Mouse (Mus musculus) megakaryocyte, embryonic 14.5 days (primary cell): Measurements from ENCODE around the gene Rbm5. TPM values are rescaled to one million over a fixed set of nuclear protein-coding genes. Genes with fewer than 3 reads are reported as not detected.

Experiments used
- H3K27me3 ChIP-seq: replicated peaks from 2 replicates; pipeline ENCODE3; 2012; ENCODE audit warnings: inconsistent platforms
- H3K36me3 ChIP-seq: replicated peaks from 2 replicates; pipeline ENCODE3; 2012; ENCODE audit warnings: low read length, inconsistent platforms, mixed read lengths
- H3K4me1 ChIP-seq: 2 replicates; pipeline ENCODE4 v1.6.1; 2012; ENCODE audit warnings: inconsistent platforms
- H3K4me3 ChIP-seq: replicated peaks from 2 replicates; pipeline ENCODE3; 2012; ENCODE audit warnings: moderate library complexity, mild to moderate bottlenecking, inconsistent platforms
- H3K9me3 ChIP-seq: 2 replicates; pipeline ENCODE4 v1.6.1; 2012; ENCODE audit warnings: inconsistent platforms
- FLI1 ChIP-seq: IDR thresholded peaks from 2 replicates; pipeline ENCODE4 v1.6.1; 2012; ENCODE audit warnings: low read length, inconsistent platforms, mixed read lengths
- GATA1 ChIP-seq: IDR thresholded peaks from 3 replicates; pipeline ENCODE4 v1.6.1; 2012; ENCODE audit warnings: mixed read lengths, low read length, inconsistent platforms, borderline replicate concordance
- polyA plus RNA-seq: library from polyadenylated mRNA; stranded (reverse); fragments of >175 nt; gene quantifications from 2 replicates; pipeline ENCODE4 v1.2.3, GENCODE M21; 2012; ENCODE audit warnings: low replicate concordance; ENCODE audit not compliant: insufficient read depth

Gene Rbm5
- polyA plus RNA-seq, 1 experiment: 7.6 TPM

DNA sequence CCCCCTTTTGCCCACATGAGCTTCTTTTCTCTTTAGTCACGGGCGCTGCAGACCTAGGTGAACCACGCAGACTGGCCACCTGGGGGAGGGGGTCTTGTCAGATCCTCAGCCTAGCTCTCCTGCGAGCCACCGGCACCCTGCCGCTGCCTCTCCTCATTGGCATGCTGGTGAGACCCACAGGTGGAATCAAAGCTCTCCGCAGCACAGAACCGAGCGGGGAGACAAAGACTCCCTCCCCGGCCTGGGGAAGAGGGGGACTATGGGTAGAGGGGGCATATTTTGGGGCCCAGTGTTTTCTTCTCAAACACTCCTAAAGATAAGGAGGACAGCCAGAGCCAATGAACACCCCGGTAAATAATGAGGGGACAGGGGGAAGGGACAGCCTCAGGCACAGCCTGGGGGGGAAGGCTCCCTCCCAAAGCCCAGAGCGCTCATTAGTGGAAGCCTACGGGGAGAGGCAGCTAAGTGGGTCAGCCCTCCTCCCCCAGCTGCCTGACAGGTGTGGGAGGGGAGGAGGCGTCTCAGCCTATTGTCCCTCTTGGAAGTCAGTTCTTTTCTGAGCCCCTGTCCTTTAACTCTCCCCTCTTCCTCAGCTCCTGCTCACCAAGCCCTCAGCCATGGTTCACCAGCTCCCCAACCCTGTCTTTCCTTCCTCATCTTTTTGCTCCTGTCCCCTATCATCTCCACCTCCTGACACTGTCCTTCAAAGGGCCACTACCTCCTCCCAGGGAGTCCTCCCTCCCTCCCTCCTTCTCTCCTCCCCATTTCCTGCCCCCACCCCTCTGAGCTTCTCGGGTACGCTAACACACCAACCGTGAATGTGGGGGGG, 35.2 kb downstream of the Rbm5 start:
- peaks cover 29% of the 10 kb centered on the region for H3K36me3 ChIP-seq
- no peaks in the 10 kb centered on the region for H3K9me3 ChIP-seq
- H3K27me3 ChIP-seq: peaks cover 46% of the 10 kb centered on the region
- H3K4me1 ChIP-seq: peaks cover 29% of the 10 kb centered on the region
- H3K4me3 ChIP-seq: peak overlapping the region; percentile 15
- no peak for TF ChIP-seq FLI1
- no peak for TF ChIP-seq GATA1

DNA sequence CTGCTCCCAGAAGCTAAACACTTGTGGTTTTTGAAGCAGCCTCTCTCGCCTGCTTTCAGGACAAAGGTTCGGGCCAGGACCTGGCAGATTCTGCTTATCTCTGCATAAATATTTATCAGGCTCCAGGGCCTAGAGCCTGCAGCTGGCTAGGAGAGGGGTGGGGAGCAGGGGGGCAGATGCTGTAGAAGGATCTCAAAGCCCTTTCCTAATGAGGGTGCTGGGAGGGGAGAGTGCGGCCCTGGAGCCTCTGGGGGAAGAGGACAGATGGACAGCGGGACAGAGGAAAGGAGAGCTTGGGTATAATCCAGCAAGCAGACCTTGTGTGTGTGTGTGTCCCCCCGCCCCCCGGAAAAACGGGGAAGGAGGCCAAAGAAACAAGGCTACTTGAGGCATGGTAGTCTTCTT, 36.2 kb downstream of the Rbm5 start:
- Histone ChIP-seq H3K27me3 (peaks cover 52% of the 10 kb centered on the region), H3K9me3 (no peaks in the 10 kb centered on the region), H3K36me3 (peaks cover 19% of the 10 kb centered on the region), H3K4me1 (peaks cover 33% of the 10 kb centered on the region), H3K4me3 (no peak overlapping the region)
- TF ChIP-seq FLI1 (no peak), GATA1 (no peak)

DNA sequence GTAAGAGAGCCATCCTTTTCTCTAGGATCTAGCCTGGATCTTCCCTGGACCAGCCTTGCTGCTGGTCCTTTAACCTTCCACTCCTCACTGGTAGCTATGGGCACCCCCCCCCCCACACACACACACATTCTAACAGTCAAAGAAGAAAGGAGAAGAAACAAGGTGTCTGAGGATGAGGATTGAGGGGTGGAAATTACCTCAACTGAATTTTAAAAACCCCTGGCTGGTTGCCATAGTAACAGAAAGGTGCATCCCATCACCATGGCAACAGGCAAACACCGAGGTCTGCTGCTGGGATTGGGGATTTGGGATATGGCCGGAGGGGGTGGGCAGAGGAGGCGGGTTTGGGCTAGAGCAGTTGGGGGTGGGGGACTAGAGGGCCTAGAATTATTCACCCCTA, 41.1 kb downstream of the Rbm5 start:
- peaks cover 43% of the 10 kb centered on the region for H3K4me1 ChIP-seq
- peaks cover 60% of the 10 kb centered on the region for H3K27me3 ChIP-seq
- no peak overlapping the region for H3K4me3 ChIP-seq
- no peaks in the 10 kb centered on the region for H3K9me3 ChIP-seq
- TF ChIP-seq GATA1: no peak
- TF ChIP-seq FLI1: no peak
- no peaks in the 10 kb centered on the region for H3K36me3 ChIP-seq

DNA sequence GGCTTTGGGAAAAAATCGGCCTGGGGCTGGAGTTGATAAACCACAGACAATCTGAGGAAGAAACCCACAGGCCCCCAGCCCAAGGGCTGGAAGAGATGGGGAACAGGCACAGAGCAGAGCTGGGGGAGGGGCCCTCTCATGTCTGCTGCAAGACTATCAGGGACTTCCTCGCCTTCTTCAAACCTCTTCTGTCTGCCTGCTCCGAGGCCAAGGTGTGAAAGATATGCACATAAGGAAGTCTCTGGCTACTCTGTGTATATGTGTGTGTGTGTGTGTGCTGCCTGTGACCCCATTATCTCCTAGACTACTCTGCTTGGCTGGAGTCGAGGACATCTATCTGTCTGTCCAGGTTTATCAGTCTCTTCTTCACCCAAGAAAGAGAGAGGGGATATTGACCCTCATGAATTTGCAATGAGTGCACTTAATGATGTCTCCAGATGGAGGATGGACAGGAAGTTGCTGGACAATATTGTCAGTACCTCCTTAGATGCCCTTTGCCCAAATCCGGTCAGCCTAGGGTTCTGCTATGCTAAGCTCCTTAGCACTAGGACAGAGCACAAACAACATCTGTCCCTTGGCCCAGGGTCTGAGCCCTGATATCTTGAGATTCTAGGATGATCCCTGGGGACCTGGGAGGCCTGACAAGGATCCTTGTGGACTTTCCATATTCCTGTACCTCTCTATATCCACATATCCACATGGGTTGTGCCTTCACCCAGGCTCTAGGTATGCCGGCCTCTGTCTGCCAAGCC, 41.7 kb downstream of the Rbm5 start:
- TF ChIP-seq GATA1 (no peak), FLI1 (no peak)
- H3K4me3 ChIP-seq: no peak overlapping the region
- H3K27me3 ChIP-seq: peaks cover 54% of the 10 kb centered on the region

DNA sequence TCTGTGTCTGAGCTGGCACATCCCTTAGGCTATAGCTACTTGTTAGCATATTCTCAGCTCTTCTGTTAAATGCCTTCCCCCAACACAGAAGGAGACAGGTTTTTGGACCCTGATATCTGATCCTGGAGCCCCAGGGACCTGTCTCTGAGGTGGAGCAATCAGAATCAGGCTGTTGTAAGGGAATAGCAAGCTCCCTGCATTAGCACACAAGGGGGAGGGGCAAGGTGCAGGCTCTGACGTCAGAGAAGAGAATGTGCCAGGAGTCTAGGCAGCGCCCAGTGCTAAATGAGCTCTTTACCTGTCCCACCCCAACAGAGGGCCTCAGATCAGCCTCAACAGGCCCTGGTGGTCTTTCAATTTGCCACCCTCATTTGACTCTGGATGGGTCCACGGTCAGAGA, 43.8 kb downstream of the Rbm5 start:
- no peak overlapping the region for H3K4me3 ChIP-seq
- H3K4me1 ChIP-seq: peaks cover 56% of the 10 kb centered on the region
- peaks cover 57% of the 10 kb centered on the region for H3K27me3 ChIP-seq
- TF ChIP-seq FLI1 (no peak), GATA1 (no peak)
- no peaks in the 10 kb centered on the region for H3K36me3 ChIP-seq
- H3K9me3 ChIP-seq: no peaks in the 10 kb centered on the region

More for the DNA sequence above, 41.7 kb downstream of the Rbm5 start:
- peaks cover 43% of the 10 kb centered on the region for H3K4me1 ChIP-seq
- no peaks in the 10 kb centered on the region for H3K36me3 ChIP-seq
- H3K9me3 ChIP-seq: no peaks in the 10 kb centered on the region

DNA sequence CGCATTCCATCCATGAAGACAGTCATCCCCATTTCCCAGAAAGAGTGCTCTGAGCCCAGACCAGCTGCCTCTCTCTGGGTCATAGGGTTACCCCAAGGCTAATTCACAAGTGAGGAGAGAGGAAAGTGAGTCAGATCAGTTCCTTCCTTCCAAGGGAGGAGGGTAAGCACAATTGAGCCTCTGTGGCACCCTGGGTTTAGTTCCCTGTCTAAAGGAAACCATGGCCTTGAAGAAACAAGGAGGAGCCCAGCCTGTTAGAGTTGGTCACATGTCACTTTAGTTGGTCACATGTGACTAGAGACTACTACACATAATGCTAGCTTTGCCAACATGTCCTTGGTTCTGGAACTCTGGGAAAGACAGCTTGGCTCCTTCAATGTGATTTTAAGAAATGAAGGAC, 46.0 kb downstream of the Rbm5 start:
- Histone ChIP-seq H3K27me3 (peaks cover 61% of the 10 kb centered on the region), H3K4me1 (peaks cover 63% of the 10 kb centered on the region), H3K36me3 (no peaks in the 10 kb centered on the region), H3K9me3 (no peaks in the 10 kb centered on the region), H3K4me3 (no peak overlapping the region)
- no peak for TF ChIP-seq FLI1
- TF ChIP-seq GATA1: no peak

DNA sequence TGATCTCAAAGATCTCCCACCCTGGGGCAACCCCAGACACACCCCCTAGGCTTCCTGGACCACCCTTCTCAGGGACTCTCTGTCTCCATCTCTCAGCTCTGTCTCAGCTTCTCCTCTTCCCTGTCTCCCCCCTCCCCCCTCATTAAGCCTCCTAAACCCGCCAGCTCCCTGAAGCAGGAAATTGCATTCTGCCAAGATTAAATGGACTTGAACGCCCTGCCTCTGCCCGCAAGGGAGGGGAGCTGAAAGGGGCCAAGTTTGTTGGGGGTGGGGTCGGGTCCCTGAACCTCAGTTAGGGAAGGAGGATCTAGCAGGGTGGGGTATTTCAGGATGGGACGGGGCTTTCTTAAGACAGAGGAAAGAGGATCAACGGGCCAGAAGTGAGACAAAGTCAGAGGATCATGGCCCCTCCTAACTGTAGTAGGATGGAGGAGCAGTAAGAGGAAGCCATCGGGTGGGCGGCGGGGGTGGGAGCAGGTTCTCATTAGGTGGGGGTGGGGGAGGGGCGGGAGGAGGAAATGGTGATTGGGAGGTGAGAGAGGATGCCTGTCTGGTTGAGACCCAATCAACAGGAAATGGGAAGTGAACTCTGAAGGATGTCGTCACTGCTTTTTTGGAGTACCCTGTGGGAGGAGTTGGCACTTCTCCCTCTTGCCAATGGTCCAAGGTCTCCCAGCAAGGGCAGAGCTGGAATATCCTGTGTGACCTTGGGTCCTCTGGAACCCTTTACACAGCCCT, 46.8 kb downstream of the Rbm5 start:
- no peaks in the 10 kb centered on the region for H3K9me3 ChIP-seq
- no peaks in the 10 kb centered on the region for H3K36me3 ChIP-seq
- peaks cover 61% of the 10 kb centered on the region for H3K4me1 ChIP-seq
- H3K27me3 ChIP-seq: peaks cover 61% of the 10 kb centered on the region
- TF ChIP-seq FLI1: no peak
- no peak for TF ChIP-seq GATA1
- H3K4me3 ChIP-seq: peak overlapping the region; percentile 69

DNA sequence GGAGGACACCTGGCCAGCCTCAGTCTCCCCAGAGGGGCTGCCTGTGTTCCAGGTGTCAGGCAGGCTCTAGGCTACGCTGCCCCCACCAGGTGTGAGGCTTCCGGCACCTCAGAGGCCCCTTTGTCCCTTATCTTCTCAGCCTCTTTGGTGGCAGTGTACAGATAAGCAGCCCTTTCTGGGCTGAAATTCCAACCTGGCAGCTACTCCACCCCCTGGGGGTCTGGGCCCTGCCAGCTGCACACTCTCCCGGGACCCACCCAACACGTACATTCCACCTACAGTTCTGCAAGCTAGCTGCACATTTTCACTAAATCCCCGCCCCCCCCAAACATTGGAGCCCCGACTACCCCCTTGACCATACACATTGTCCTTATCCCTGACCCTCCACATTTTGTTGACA, 47.5 kb downstream of the Rbm5 start:
- peaks cover 60% of the 10 kb centered on the region for H3K27me3 ChIP-seq
- no peak for TF ChIP-seq FLI1
- TF ChIP-seq GATA1: no peak

DNA sequence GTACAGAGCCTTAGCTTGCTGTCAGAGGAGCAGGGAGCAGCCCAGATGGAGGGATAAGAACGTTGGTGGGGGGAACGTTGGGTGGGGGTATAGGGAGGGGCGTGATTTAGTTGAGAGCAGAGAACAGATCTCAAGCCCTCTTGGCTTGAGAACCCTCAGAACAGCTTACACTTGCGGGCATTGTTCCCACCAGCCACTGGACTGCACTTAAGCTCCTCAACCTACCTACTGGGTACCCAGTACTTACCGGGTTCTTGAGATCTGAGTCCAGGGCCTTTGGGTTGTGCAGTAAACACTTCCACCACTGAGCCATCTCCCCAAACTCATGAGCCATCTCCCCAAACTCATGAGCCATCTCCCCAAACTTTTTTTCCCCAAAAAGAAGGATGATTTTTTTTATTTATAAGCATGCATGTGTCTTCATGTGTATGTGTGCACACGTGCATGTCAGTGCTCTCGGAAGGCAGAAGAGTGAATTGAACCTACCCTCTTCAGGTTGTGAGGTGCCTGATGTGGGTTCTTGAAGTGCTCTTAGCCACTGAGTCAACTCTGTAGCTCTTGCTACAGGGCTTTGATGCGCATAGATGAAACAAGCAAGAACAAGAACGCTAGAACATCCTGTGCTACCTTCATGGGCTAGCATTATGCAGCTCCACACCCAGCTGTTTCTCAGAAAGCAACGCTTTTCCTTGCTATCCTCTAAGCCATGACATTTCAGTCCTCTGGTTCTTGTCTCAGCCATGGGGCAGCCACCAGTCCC, 51.8 kb downstream of the Rbm5 start:
- TF ChIP-seq FLI1: no peak
- TF ChIP-seq GATA1: no peak
- Histone ChIP-seq H3K4me3 (no peak overlapping the region), H3K9me3 (no peaks in the 10 kb centered on the region), H3K4me1 (peaks cover 26% of the 10 kb centered on the region), H3K36me3 (no peaks in the 10 kb centered on the region), H3K27me3 (peaks cover 81% of the 10 kb centered on the region)

More for the DNA sequence above, 47.5 kb downstream of the Rbm5 start:
- H3K4me3 ChIP-seq: no peak overlapping the region
- peaks cover 58% of the 10 kb centered on the region for H3K4me1 ChIP-seq
- H3K36me3 ChIP-seq: no peaks in the 10 kb centered on the region
- H3K9me3 ChIP-seq: no peaks in the 10 kb centered on the region
